Mouse (Mus musculus) kidney, postnatal 0 days (tissue): ENCODE data around the gene Vmn1r223. TPM values are rescaled to one million over a fixed set of nuclear protein-coding genes. Genes with fewer than 3 reads are reported as not detected.
A peak's percentile ranks its signal among the peaks of the same experiment; 100 is the strongest.

Experiments
- ATAC-seq: fragments of 200-750 bp; cut with Nextera tagmentation; replicated peaks from 2 replicates; pipeline ENCODE4 v1.8.0; 2017; ENCODE audit warnings: low read depth, moderate number of reproducible peaks, moderate TSS enrichment, moderate library complexity; ENCODE audit not compliant: low FRiP score
- DNase-seq: peaks from one replicate; pipeline ENCODE4 v3.0.0-alpha.2; 2016; ENCODE audit warnings: low spot score
- H3K27ac ChIP-seq: fragments of 300-500 bp; sonication (generic); 2 replicates; pipeline ENCODE4 v1.5.1; 2014; ENCODE audit warnings: mild to moderate bottlenecking
- H3K27me3 ChIP-seq: fragments of 300-500 bp; sonication (generic); 2 replicates; pipeline ENCODE4 v1.6.1; 2014; ENCODE audit warnings: low read length, mixed read lengths; ENCODE audit not compliant: insufficient read depth
- H3K36me3 ChIP-seq: fragments of 300-500 bp; sonication (generic); 2 replicates; pipeline ENCODE4 v1.6.1; 2014; ENCODE audit warnings: low read length, mixed read lengths; ENCODE audit not compliant: insufficient read depth
- H3K4me1 ChIP-seq: fragments of 300-500 bp; sonication (generic); replicated peaks from 2 replicates; pipeline ENCODE4 v1.6.1; 2014; ENCODE audit warnings: antibody characterized with exemption, low read length, mixed read lengths; ENCODE audit not compliant: insufficient read depth
- H3K4me2 ChIP-seq: fragments of 300-500 bp; sonication (generic); 2 replicates; pipeline ENCODE4 v1.6.1; 2014; ENCODE audit warnings: mild to moderate bottlenecking, low read length, moderate library complexity, mixed read lengths
- H3K4me3 ChIP-seq: fragments of 300-500 bp; sonication (generic); replicated peaks from 2 replicates; pipeline ENCODE4 v1.5.1; 2014; ENCODE audit warnings: low read depth, low read length
- H3K9ac ChIP-seq: fragments of 300-500 bp; sonication (generic); 2 replicates; pipeline ENCODE4 v1.6.1; 2014; ENCODE audit warnings: low read depth, low read length
- H3K9me3 ChIP-seq: fragments of 300-500 bp; sonication (generic); replicated peaks from 2 replicates; pipeline ENCODE4 v1.6.1; 2016; ENCODE audit warnings: low read length, inconsistent platforms, mixed read lengths
- CTCF ChIP-seq: IDR thresholded peaks from 2 replicates; pipeline ENCODE4 v1.5.1; 2016; ENCODE audit warnings: antibody characterized with exemption, low read depth, mild to moderate bottlenecking, moderate library complexity
- WGBS: fragments of 180-500 bp; shearing (Covaris S2); extraction: QIAGEN DNeasy Blood & Tissue Kit; methylation state at CpG from one replicate; pipeline ENCODE4 v1.1.7; 2014; 5-methylcytosine and 5-hydroxymethylcytosine counted together
- polyA plus RNA-seq: library from polyadenylated mRNA; unstranded; fragments of >200 nt; fragmentation: Nextera tagmentation; extraction: Ambion mirVana; gene quantifications from 2 replicates; pipeline ENCODE4 v1.2.1, GENCODE M21; 2015

Gene Vmn1r223
- polyA plus RNA-seq, 1 experiment from 2014 or later, result not detected

GRCm38 (mm10) chr13:23269681-23270080, 22.7 kb downstream of the Vmn1r223 start:
- Histone ChIP-seq H3K27ac (no peak overlapping the region), H3K27me3 (no peaks in the 10 kb centered on the region), H3K36me3 (no peaks in the 10 kb centered on the region), H3K4me1 (no peaks in the 10 kb centered on the region), H3K9ac (no peak overlapping the region), H3K4me2 (peak overlapping the region; percentile 34), H3K9me3 (no peaks in the 10 kb centered on the region), H3K4me3 (0 out of 2 replicates have a peak overlapping the region, but pooled peaks have one; percentile 11)
- 26% methylated on average over 11 of the region's 11 CpGs for WGBS
- ATAC-seq, result no peak
- no peak for DNase-seq
- no peak for TF ChIP-seq CTCF

- Histone ChIP-seq H3K27me3 (no peaks in the 10 kb centered on the region), H3K36me3 (no peaks in the 10 kb centered on the region), H3K27ac (no peak overlapping the region), H3K9me3 (no peaks in the 10 kb centered on the region), H3K4me1 (no peaks in the 10 kb centered on the region), H3K4me3 (peak overlapping the region; percentile 11), H3K9ac (no peak overlapping the region), H3K4me2 (peak overlapping the region; percentile 34)
- DNase-seq (peak; percentile 1), ATAC-seq (peak; percentile 68; the same call in 1 of the 2 replicates)
- WGBS, result 3% methylated on average over 34 of the region's 34 CpGs
- TF ChIP-seq CTCF, result no peak
Observed at GRCm38 (mm10) chr13:23270321-23271101, 23.6 kb downstream of the Vmn1r223 start.

- 96% methylated on average over 4 of the region's 4 CpGs for WGBS
- ATAC-seq, result no peak
Observed at GRCm38 (mm10) chr13:23279576-23279975, 32.6 kb downstream of the Vmn1r223 start.

GRCm38 (mm10) chr13:23279992-23280391, 33.1 kb downstream of the Vmn1r223 start:
- Histone ChIP-seq H3K9me3 (no peaks in the 10 kb centered on the region), H3K4me3 (no peak overlapping the region), H3K36me3 (no peaks in the 10 kb centered on the region), H3K4me1 (no peaks in the 10 kb centered on the region), H3K9ac (no peak overlapping the region), H3K4me2 (no peak overlapping the region), H3K27ac (no peak overlapping the region), H3K27me3 (no peaks in the 10 kb centered on the region)
- no peak for TF ChIP-seq CTCF
- 85% methylated on average over 3 of the region's 3 CpGs for WGBS
- no peak for ATAC-seq
- no peak for DNase-seq

More at GRCm38 (mm10) chr13:23279576-23279975, 32.6 kb downstream of the Vmn1r223 start:
- no peak for DNase-seq
- Histone ChIP-seq H3K9me3 (no peaks in the 10 kb centered on the region), H3K4me2 (no peak overlapping the region), H3K36me3 (no peaks in the 10 kb centered on the region), H3K27ac (no peak overlapping the region), H3K27me3 (no peaks in the 10 kb centered on the region), H3K9ac (no peak overlapping the region), H3K4me3 (no peak overlapping the region), H3K4me1 (no peaks in the 10 kb centered on the region)
- no peak for TF ChIP-seq CTCF

GRCm38 (mm10) chr13:23285191-23285920, 38.4 kb downstream of the Vmn1r223 start:
- Histone ChIP-seq H3K27ac (no peak overlapping the region), H3K9ac (no peak overlapping the region), H3K27me3 (no peaks in the 10 kb centered on the region), H3K4me3 (peak overlapping the region; percentile 37), H3K4me2 (peak overlapping the region; percentile 77), H3K9me3 (no peaks in the 10 kb centered on the region), H3K36me3 (no peaks in the 10 kb centered on the region), H3K4me1 (0 out of 2 replicates have a peak, but pooled peaks cover 9% of the 10 kb centered on the region)
- peak; percentile 41 for DNase-seq
- peak; percentile 79 for ATAC-seq
- WGBS, result 4% methylated on average over 22 of the region's 22 CpGs
- TF ChIP-seq CTCF, result no peak

- H3K9ac ChIP-seq, result no peak overlapping the region
- peak overlapping the region; percentile 37 for H3K4me3 ChIP-seq
- H3K9me3 ChIP-seq, result no peaks in the 10 kb centered on the region
- ATAC-seq, result no peak
- under 1% methylated on average over 35 of the region's 35 CpGs for WGBS
- H3K4me2 ChIP-seq, result peak overlapping the region; percentile 77
- peak; percentile 38 for DNase-seq
- TF ChIP-seq CTCF, result no peak
- no peaks in the 10 kb centered on the region for H3K27me3 ChIP-seq
- no peaks in the 10 kb centered on the region for H3K36me3 ChIP-seq
- no peak overlapping the region for H3K27ac ChIP-seq
- 0 out of 2 replicates have a peak, but pooled peaks cover 9% of the 10 kb centered on the region for H3K4me1 ChIP-seq
Observed at GRCm38 (mm10) chr13:23285921-23286720, 39.2 kb downstream of the Vmn1r223 start.
